Mouse (Mus musculus) erythroblast, embryonic 14.5 days (primary cell): Measurements from ENCODE around the gene Krt7.

Experiments
- GATA1 ChIP-seq: IDR thresholded peaks from 2 replicates; pipeline ENCODE4 v1.6.1; 2012; ENCODE audit warnings: low read length, inconsistent platforms, mixed read lengths
- TAL1 ChIP-seq: IDR thresholded peaks from 3 replicates; pipeline ENCODE4 v1.6.1; 2012; ENCODE audit warnings: low read length, inconsistent platforms, mixed read lengths

- TF ChIP-seq GATA1 = no peak
- TF ChIP-seq TAL1 = no peak
These were observed 23.7 kb upstream of the Krt7 start for GRCm38 (mm10) chr15:101387176-101387575.
